Mouse (Mus musculus): ENCODE data around the gene Gm13287. TPM values are rescaled to one million over a fixed set of nuclear protein-coding genes. Genes with fewer than 3 reads are reported as not detected.
A peak's percentile ranks its signal among the peaks of the same experiment; 100 is the strongest.
"Not testable (repeated sequence)": the region's sequence is repeated elsewhere in the genome, so short reads cannot be mapped to it uniquely, and the experiment has no call there.

Gm13287 gene
- not detected for total RNA-seq (2021)

GRCm38 (mm10) chr4:88802954-88803353 is at the start of gene Gm13287:
Gm13287 (plus strand) TSS chr4:88803254.
- DNase-seq; intact Hi-C loops (cut with DNase I): not testable (repeated sequence)

- peak; percentile 70 to 75 for DNase-seq
Measured at GRCm38 (mm10) chr4:88754818-88755340, 48.2 kb upstream of the Gm13287 start, which contains the start of gene Gm13271. Gm13271 (plus strand) TSS chr4:88754868.

GRCm38 (mm10) chr4:88756581-88757513 is 46.2 kb upstream of the Gm13287 start:
- peak; percentile 40 to 58 for DNase-seq
- intact Hi-C loops (cut with DNase I): loop anchor here (1.0 kb wide), 2 partner anchors 16 to 19 kb away; no protein-coding TSS in a partner anchor

More at GRCm38 (mm10) chr4:88754818-88755340, 48.2 kb upstream of the Gm13287 start, which contains the start of gene Gm13271:
- intact Hi-C loops (cut with DNase I): not testable (repeated sequence)

GRCm38 (mm10) chr4:88757628-88758031 is 45.4 kb upstream of the Gm13287 start:
- intact Hi-C loops (cut with DNase I): loop anchor here (1.0 kb wide), 1 partner anchor 19 kb away; no protein-coding TSS in a partner anchor
- peak; percentile 87 to 91 for DNase-seq

GRCm38 (mm10) chr4:88758751-88759150 is 44.3 kb upstream of the Gm13287 start:
- intact Hi-C loops (cut with DNase I): not testable (repeated sequence)

GRCm38 (mm10) chr4:88759610-88760268 is 43.3 kb upstream of the Gm13287 start, which contains the start of gene Gm13283:
Gm13283 (plus strand) TSS chr4:88760119.
- intact Hi-C loops (cut with DNase I): not testable (repeated sequence)
- peak in 1 of 2 experiments; percentile 26 for DNase-seq

More at GRCm38 (mm10) chr4:88758751-88759150, 44.3 kb upstream of the Gm13287 start:
- DNase-seq: peak in 1 of 2 experiments; percentile 4

- DNase-seq: peak; percentile 77 to 78
- intact Hi-C loops (cut with DNase I): not testable (repeated sequence)
Measured at GRCm38 (mm10) chr4:88760431-88760830, 42.6 kb upstream of the Gm13287 start.

GRCm38 (mm10) chr4:88761776-88762175 is 41.3 kb upstream of the Gm13287 start:
- intact Hi-C loops (cut with DNase I): not testable (repeated sequence)
- peak; percentile 51 to 59 for DNase-seq

- DNase-seq: peak in 1 of 2 experiments; percentile 25
Measured at GRCm38 (mm10) chr4:88762341-88762740, 40.7 kb upstream of the Gm13287 start.

GRCm38 (mm10) chr4:88763384-88764018 is 39.6 kb upstream of the Gm13287 start:
- intact Hi-C loops (cut with DNase I): not testable (repeated sequence)
- peak; percentile 50 to 59 for DNase-seq

More at GRCm38 (mm10) chr4:88762341-88762740, 40.7 kb upstream of the Gm13287 start:
- intact Hi-C loops (cut with DNase I): not testable (repeated sequence)

- intact Hi-C loops (cut with DNase I); DNase-seq: not testable (repeated sequence)
Measured at GRCm38 (mm10) chr4:88773534-88773933, 29.5 kb upstream of the Gm13287 start, which contains the start of gene Gm13290. Gm13290 (plus strand) TSS chr4:88773834.

GRCm38 (mm10) chr4:88776622-88777021 is 26.4 kb upstream of the Gm13287 start, which contains the start of gene Gm13289:
Gm13289 (plus strand) TSS chr4:88776922.
- DNase-seq; intact Hi-C loops (cut with DNase I): not testable (repeated sequence)

- DNase-seq: not testable (repeated sequence)
Measured at GRCm38 (mm10) chr4:88779550-88779949, 23.5 kb upstream of the Gm13287 start, which contains the start of gene Gm13272. Gm13272 (plus strand) TSS chr4:88779850.

GRCm38 (mm10) chr4:88780320-88780719 is 22.7 kb upstream of the Gm13287 start:
- DNase-seq; intact Hi-C loops (cut with DNase I): not testable (repeated sequence)

More at GRCm38 (mm10) chr4:88779550-88779949, 23.5 kb upstream of the Gm13287 start, which contains the start of gene Gm13272:
- intact Hi-C loops (cut with DNase I): not testable (repeated sequence)

GRCm38 (mm10) chr4:88781831-88782230 is 21.2 kb upstream of the Gm13287 start, which contains the start of gene Ifnz:
Ifnz (plus strand) TSS chr4:88782131.
- DNase-seq; intact Hi-C loops (cut with DNase I): not testable (repeated sequence)

GRCm38 (mm10) chr4:88782335-88782734 is 20.7 kb upstream of the Gm13287 start:
- DNase-seq; intact Hi-C loops (cut with DNase I): not testable (repeated sequence)

- intact Hi-C loops (cut with DNase I); DNase-seq: not testable (repeated sequence)
Measured at GRCm38 (mm10) chr4:88785409-88785808, 17.6 kb upstream of the Gm13287 start, which contains the start of gene Gm13276. Gm13276 (plus strand) TSS chr4:88785709.

- DNase-seq: peak; percentile 56 to 63
- intact Hi-C loops (cut with DNase I): not testable (repeated sequence)
Measured at GRCm38 (mm10) chr4:88788402-88788801, 14.7 kb upstream of the Gm13287 start, which contains the start of gene Gm13277. Gm13277 (plus strand) TSS chr4:88788632.

GRCm38 (mm10) chr4:88791250-88791649 is 11.8 kb upstream of the Gm13287 start, which contains the start of gene Gm13278:
Gm13278 (plus strand) TSS chr4:88791550.
- DNase-seq; intact Hi-C loops (cut with DNase I): not testable (repeated sequence)

All from heart, postnatal 36 days (tissue).